Mouse (Mus musculus): Measurements from ENCODE around the gene Gng12.

DNA sequence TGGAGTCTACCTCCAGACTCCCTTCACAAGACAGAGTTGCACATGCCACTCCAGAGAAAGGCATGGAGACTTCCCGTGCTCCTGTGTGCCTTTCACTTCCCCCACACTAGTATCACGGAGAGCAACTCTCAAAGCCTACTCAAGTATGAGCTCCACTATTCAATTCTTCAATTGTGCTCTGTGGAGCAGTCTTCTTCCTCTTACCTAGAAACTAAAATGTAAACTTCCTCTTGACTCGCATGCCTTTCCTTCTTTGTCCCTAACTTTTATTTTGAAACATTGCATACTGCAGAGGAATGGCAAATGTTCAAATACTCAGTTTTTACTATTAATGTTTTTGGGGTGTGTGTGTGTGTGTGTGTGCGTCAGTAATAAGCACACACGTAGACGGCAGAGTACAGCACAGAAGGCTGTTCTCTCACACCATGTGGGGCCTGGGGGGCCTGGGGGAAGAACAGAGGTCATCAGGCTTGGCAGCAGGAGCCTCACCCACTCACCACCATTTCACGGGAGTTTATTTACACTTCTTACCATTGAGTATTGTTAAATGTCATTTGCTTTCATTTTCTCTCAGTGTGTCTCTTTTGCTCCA lies 120.4 kb downstream of the Gng12 start:
- TF ChIP-seq CTCF (IDR thresholded peaks at IDR 0.05; ENCODE audit: low read depth) (no peak), EP300 (optimal IDR thresholded peaks at IDR 0.05) (no peak)

Data from stomach, postnatal 0 days (tissue).